Mouse (Mus musculus) embryonic facial prominence, embryonic 11.5 days (tissue): Measurements from ENCODE around the gene Dnase2b. TPM values are rescaled to one million over a fixed set of nuclear protein-coding genes. Genes with fewer than 3 reads are reported as not detected.

Source experiments
- ATAC-seq: fragments of 200-750 bp; cut with Nextera tagmentation; replicated peaks from 2 replicates; pipeline ENCODE4 v1.8.0; 2017; ENCODE audit warnings: low read depth; ENCODE audit not compliant: insufficient number of reproducible peaks, low FRiP score, low TSS enrichment
- DNase-seq: peaks from one replicate; pipeline ENCODE4 v3.0.0-alpha.2; 2015; ENCODE audit warnings: low spot score
- H3K27ac ChIP-seq: fragments of 300-500 bp; sonication (generic); replicated peaks from 2 replicates; pipeline ENCODE4 v1.5.1; 2014; ENCODE audit warnings: mild to moderate bottlenecking, low read depth, low read length, control low read depth
- H3K27me3 ChIP-seq: fragments of 300-500 bp; sonication (generic); 2 replicates; pipeline ENCODE4 v1.6.1; 2014; ENCODE audit warnings: mild to moderate bottlenecking, low read length, moderate library complexity, mixed read lengths; ENCODE audit not compliant: control insufficient read depth, insufficient read depth
- H3K36me3 ChIP-seq: fragments of 300-500 bp; sonication (generic); replicated peaks from 2 replicates; pipeline ENCODE4 v1.6.1; 2014; ENCODE audit warnings: low read depth, mild to moderate bottlenecking, low read length, moderate library complexity, mixed read lengths; ENCODE audit not compliant: control insufficient read depth, insufficient read depth
- H3K4me1 ChIP-seq: fragments of 300-500 bp; sonication (generic); 2 replicates; pipeline ENCODE4 v1.6.1; 2014; ENCODE audit warnings: low read length, mixed read lengths; ENCODE audit not compliant: control insufficient read depth, insufficient read depth
- H3K4me2 ChIP-seq: fragments of 300-500 bp; sonication (generic); 2 replicates; pipeline ENCODE4 v1.6.1; 2014; ENCODE audit warnings: low read depth, mild to moderate bottlenecking, control low read depth, low read length, moderate library complexity
- H3K4me3 ChIP-seq: fragments of 300-500 bp; sonication (generic); 2 replicates; pipeline ENCODE4 v1.5.1; 2014; ENCODE audit warnings: low read depth, low read length, control low read depth
- H3K9ac ChIP-seq: fragments of 300-500 bp; sonication (generic); replicated peaks from 2 replicates; pipeline ENCODE4 v1.6.1; 2014; ENCODE audit warnings: mild to moderate bottlenecking, control low read depth, low read length
- H3K9me3 ChIP-seq: fragments of 300-500 bp; sonication (generic); replicated peaks from 2 replicates; pipeline ENCODE4 v1.6.1; 2016; ENCODE audit warnings: mild to moderate bottlenecking, low read length, inconsistent platforms, mixed read lengths; ENCODE audit not compliant: control insufficient read depth
- WGBS: fragments of 180-500 bp; shearing (Covaris S2); extraction: QIAGEN DNeasy Blood & Tissue Kit; methylation state at CpG from one replicate; pipeline ENCODE4 v1.1.7; 2014; 5-methylcytosine and 5-hydroxymethylcytosine counted together
- polyA plus RNA-seq: library from polyadenylated mRNA; unstranded; fragments of >200 nt; fragmentation: Nextera tagmentation; extraction: Ambion mirVana; gene quantifications from 2 replicates; pipeline ENCODE4 v1.2.1, GENCODE M21; 2014

The Dnase2b gene
- polyA plus RNA-seq, 1 experiment from 2014 or later: not detected

GRCm38 (mm10) chr3:146621966-146622365 lies 6.6 kb upstream of the Dnase2b start:
- Histone ChIP-seq H3K27me3 (no peaks in the 10 kb centered on the region), H3K9me3 (no peaks in the 10 kb centered on the region), H3K36me3 (no peaks in the 10 kb centered on the region), H3K4me3 (no peak overlapping the region), H3K27ac (no peak overlapping the region), H3K4me1 (no peaks in the 10 kb centered on the region), H3K9ac (no peak overlapping the region), H3K4me2 (no peak overlapping the region)
- DNase-seq (no peak), ATAC-seq (no peak)
- 86% methylated on average over 11 of the region's 11 CpGs for WGBS

DNA sequence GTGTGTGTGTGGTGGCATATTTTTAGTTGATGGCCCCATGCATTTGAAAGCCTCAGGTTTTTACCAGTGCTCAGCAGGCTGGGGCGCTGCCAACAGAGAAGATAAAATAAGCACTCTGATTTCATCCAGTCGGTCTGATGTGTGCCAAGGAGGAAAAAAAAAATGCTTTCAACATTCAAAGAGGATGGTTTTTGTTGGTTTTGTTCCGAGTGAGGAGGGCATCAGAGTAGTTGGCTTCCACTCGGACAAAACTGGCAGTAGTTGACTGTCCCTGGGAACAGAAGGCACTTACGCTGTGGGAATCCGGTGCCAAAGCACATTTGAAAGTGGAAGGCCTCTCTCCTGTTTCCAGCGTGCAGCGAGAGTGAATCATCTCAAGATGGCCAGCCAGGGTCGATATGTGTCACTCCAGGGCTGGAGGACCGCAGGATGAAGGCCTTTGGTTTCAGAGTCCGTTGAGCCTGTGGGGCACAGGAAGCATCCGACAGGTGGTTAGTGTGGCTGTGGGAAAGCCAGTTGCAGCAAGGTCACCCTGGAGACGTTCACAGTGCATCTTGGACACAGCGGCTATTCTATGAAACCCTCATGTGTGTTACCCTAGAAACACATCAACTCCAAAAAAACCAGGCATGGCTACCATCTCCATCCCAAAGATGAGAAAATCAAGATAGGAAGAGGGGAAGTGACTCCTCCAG lies 5.3 kb upstream of the Dnase2b start:
- no peak overlapping the region for H3K9ac ChIP-seq
- H3K27ac ChIP-seq: no peak overlapping the region
- H3K4me2 ChIP-seq: no peak overlapping the region
- no peak overlapping the region for H3K4me3 ChIP-seq
- DNase-seq (no peak), ATAC-seq (no peak)
- H3K4me1 ChIP-seq: no peaks in the 10 kb centered on the region
- WGBS: 88% methylated on average over 14 of the region's 14 CpGs
- no peaks in the 10 kb centered on the region for H3K27me3 ChIP-seq
- no peaks in the 10 kb centered on the region for H3K9me3 ChIP-seq
- no peaks in the 10 kb centered on the region for H3K36me3 ChIP-seq

- Histone ChIP-seq H3K27ac (no peak overlapping the region), H3K4me3 (no peak overlapping the region), H3K9ac (no peak overlapping the region), H3K9me3 (no peaks in the 10 kb centered on the region), H3K4me2 (no peak overlapping the region), H3K27me3 (no peaks in the 10 kb centered on the region), H3K36me3 (no peaks in the 10 kb centered on the region), H3K4me1 (no peaks in the 10 kb centered on the region)
- no peak for DNase-seq
- 85% methylated on average over 10 of the region's 10 CpGs for WGBS
- no peak for ATAC-seq
These were observed 4.7 kb upstream of the Dnase2b start for GRCm38 (mm10) chr3:146620101-146620500.

DNA sequence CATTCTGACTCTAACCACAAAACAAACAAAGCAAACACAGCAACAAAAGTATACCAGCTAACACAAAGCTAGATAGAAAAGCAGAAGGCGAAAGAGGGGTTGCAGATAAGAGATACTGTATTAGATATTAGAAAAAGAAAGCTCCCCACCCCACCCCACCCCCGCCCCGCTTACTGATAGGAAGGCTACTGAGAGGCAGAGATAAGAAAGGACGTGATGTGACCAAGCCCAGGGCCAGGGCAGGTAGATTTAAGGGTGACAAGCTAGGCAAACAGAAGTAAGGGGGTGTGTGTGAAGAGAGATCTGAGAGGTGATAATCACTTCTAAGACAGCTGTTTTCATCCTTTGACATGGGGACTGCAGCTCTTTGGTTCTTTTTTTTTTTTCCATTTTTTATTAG lies 3.0 kb upstream of the Dnase2b start:
- no peak overlapping the region for H3K4me2 ChIP-seq
- H3K9me3 ChIP-seq: no peaks in the 10 kb centered on the region
- ATAC-seq (no peak), DNase-seq (no peak)
- H3K4me1 ChIP-seq: no peaks in the 10 kb centered on the region
- 80% methylated on average over 4 of the region's 4 CpGs for WGBS
- H3K4me3 ChIP-seq: no peak overlapping the region
- H3K9ac ChIP-seq: no peak overlapping the region
- H3K27ac ChIP-seq: no peak overlapping the region
- no peaks in the 10 kb centered on the region for H3K36me3 ChIP-seq
- no peaks in the 10 kb centered on the region for H3K27me3 ChIP-seq

DNA sequence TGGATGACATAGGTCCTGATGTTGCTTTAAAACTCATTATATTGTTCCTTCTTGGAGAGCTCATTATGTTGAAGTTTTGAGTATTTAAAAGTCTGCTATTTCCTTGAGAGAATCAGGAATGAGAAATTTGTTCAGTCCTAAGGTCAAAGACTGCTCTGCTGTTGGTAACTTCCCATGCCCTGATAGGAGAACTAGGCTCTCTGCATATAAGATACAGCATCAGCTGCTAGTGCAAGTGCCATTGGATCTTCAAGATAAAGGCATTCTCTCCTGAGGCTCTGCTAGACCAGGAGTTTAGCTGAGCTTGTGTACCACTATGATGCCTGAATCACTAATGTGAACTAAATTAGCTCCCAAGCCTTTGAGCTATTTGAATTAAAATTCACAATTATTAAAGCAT lies 2.5 kb upstream of the Dnase2b start:
- no peak overlapping the region for H3K4me3 ChIP-seq
- H3K9ac ChIP-seq: no peak overlapping the region
- DNase-seq (no peak), ATAC-seq (no peak)
- no peaks in the 10 kb centered on the region for H3K9me3 ChIP-seq
- H3K4me2 ChIP-seq: no peak overlapping the region
- no peaks in the 10 kb centered on the region for H3K27me3 ChIP-seq
- no peaks in the 10 kb centered on the region for H3K4me1 ChIP-seq
- H3K36me3 ChIP-seq: no peaks in the 10 kb centered on the region
- H3K27ac ChIP-seq: no peak overlapping the region

GRCm38 (mm10) chr3:146616533-146617283 lies 1.3 kb upstream of the Dnase2b start:
- DNase-seq (no peak), ATAC-seq (no peak)
- no peak overlapping the region for H3K27ac ChIP-seq
- 76% methylated on average over 5 of the region's 5 CpGs for WGBS
- H3K9me3 ChIP-seq: no peaks in the 10 kb centered on the region
- no peak overlapping the region for H3K9ac ChIP-seq
- no peak overlapping the region for H3K4me3 ChIP-seq
- H3K36me3 ChIP-seq: no peaks in the 10 kb centered on the region
- no peaks in the 10 kb centered on the region for H3K4me1 ChIP-seq
- no peaks in the 10 kb centered on the region for H3K27me3 ChIP-seq
- H3K4me2 ChIP-seq: no peak overlapping the region

GRCm38 (mm10) chr3:146611821-146612220 lies 3.6 kb downstream of the Dnase2b start:
- ATAC-seq: no peak
- Histone ChIP-seq H3K9ac (no peak overlapping the region), H3K4me2 (no peak overlapping the region), H3K9me3 (no peaks in the 10 kb centered on the region), H3K27me3 (no peaks in the 10 kb centered on the region), H3K27ac (no peak overlapping the region), H3K4me3 (no peak overlapping the region), H3K4me1 (no peaks in the 10 kb centered on the region), H3K36me3 (no peaks in the 10 kb centered on the region)
- no peak for DNase-seq
- 88% methylated on average over 4 of the region's 4 CpGs for WGBS

- no peak for DNase-seq
- Histone ChIP-seq H3K4me1 (no peaks in the 10 kb centered on the region), H3K27me3 (no peaks in the 10 kb centered on the region), H3K4me2 (no peak overlapping the region), H3K4me3 (no peak overlapping the region), H3K36me3 (no peaks in the 10 kb centered on the region), H3K27ac (no peak overlapping the region), H3K9me3 (no peaks in the 10 kb centered on the region), H3K9ac (no peak overlapping the region)
- 78% methylated on average over 4 of the region's 4 CpGs for WGBS
- ATAC-seq: no peak
These were observed 4.1 kb downstream of the Dnase2b start for GRCm38 (mm10) chr3:146611261-146611660.
